Mouse (Mus musculus) layer of hippocampus, adult 2 months (tissue): Measurements from ENCODE around the gene Pde4d. TPM values are rescaled to one million over a fixed set of nuclear protein-coding genes. Genes with fewer than 3 reads are reported as not detected.

Experiments
- DNase-seq, 2 experiments: peaks; one replicate each; pipeline ENCODE4 v3.0.0; 2022; ENCODE audit warnings: low spot score in 2 of 2
- H3K27ac ChIP-seq: fragments of 200-600 bp; 2 replicates; pipeline ENCODE4 v1.8.1; 2022
- H3K4me3 ChIP-seq: fragments of 200-600 bp; 2 replicates; pipeline ENCODE4 v1.8.1; 2022; ENCODE audit warnings: mild to moderate bottlenecking
- CTCF ChIP-seq: fragments of 200-600 bp; conservative IDR thresholded peaks from 2 replicates; pipeline ENCODE4 v1.8.1; 2022; ENCODE audit warnings: antibody characterized with exemption, mild to moderate bottlenecking, moderate library complexity
- total RNA-seq, 2 experiments: library from RNA; stranded (reverse); gene quantifications; 2 replicates each; pipeline ENCODE4 v1.2.3; 2021

Gene Pde4d
- total RNA-seq, 2 experiments from 2014 or later = 72.2 to 73.8 TPM

- TF ChIP-seq CTCF = no peak
- Histone ChIP-seq H3K4me3 (no peak overlapping the region), H3K27ac (no peak overlapping the region)
- no peak for DNase-seq
These were observed 1244.5 kb downstream of the Pde4d start for GRCm38 (mm10) chr13:109694293-109694692.

- H3K27ac ChIP-seq = no peak overlapping the region
- H3K4me3 ChIP-seq = no peak overlapping the region
- no peak for TF ChIP-seq CTCF
- no peak for DNase-seq
These were observed 1245.3 kb downstream of the Pde4d start for GRCm38 (mm10) chr13:109695098-109695497.

- no peak for TF ChIP-seq CTCF
- Histone ChIP-seq H3K4me3 (no peak overlapping the region), H3K27ac (no peak overlapping the region)
- no peak for DNase-seq
These were observed 1256.4 kb downstream of the Pde4d start for GRCm38 (mm10) chr13:109706141-109706540.

- Histone ChIP-seq H3K27ac (no peak overlapping the region), H3K4me3 (no peak overlapping the region)
- no peak for TF ChIP-seq CTCF
- DNase-seq = no peak
These were observed 1256.8 kb downstream of the Pde4d start for GRCm38 (mm10) chr13:109706579-109706978.

- Histone ChIP-seq H3K4me3 (no peak overlapping the region), H3K27ac (no peak overlapping the region)
- DNase-seq = no peak
- no peak for TF ChIP-seq CTCF
These were observed 1257.4 kb downstream of the Pde4d start for GRCm38 (mm10) chr13:109707154-109707553.

GRCm38 (mm10) chr13:109708326-109708725 is 1258.6 kb downstream of the Pde4d start:
- no peak overlapping the region for H3K27ac ChIP-seq
- TF ChIP-seq CTCF = no peak
- no peak for DNase-seq
- H3K4me3 ChIP-seq = no peak overlapping the region

- no peak for TF ChIP-seq CTCF
- no peak overlapping the region for H3K27ac ChIP-seq
- no peak overlapping the region for H3K4me3 ChIP-seq
- no peak for DNase-seq
These were observed 1264.8 kb downstream of the Pde4d start for GRCm38 (mm10) chr13:109714581-109714980.

- Histone ChIP-seq H3K4me3 (no peak overlapping the region), H3K27ac (no peak overlapping the region)
- no peak for TF ChIP-seq CTCF
- no peak for DNase-seq
These were observed 1265.6 kb downstream of the Pde4d start for GRCm38 (mm10) chr13:109715321-109715720.

GRCm38 (mm10) chr13:109720127-109720713 is 1270.5 kb downstream of the Pde4d start:
- no peak overlapping the region for H3K4me3 ChIP-seq
- peak overlapping the region; percentile 2; the same call in 1 of the 2 replicates for H3K27ac ChIP-seq
- no peak for TF ChIP-seq CTCF
- no peak for DNase-seq

- no peak for TF ChIP-seq CTCF
- H3K27ac ChIP-seq = no peak overlapping the region
- DNase-seq = no peak
- H3K4me3 ChIP-seq = no peak overlapping the region
These were observed 1272.7 kb downstream of the Pde4d start for GRCm38 (mm10) chr13:109722237-109723119.

- TF ChIP-seq CTCF = no peak
- H3K4me3 ChIP-seq = no peak overlapping the region
- H3K27ac ChIP-seq = no peak overlapping the region
- DNase-seq = no peak
These were observed 1277.6 kb downstream of the Pde4d start for GRCm38 (mm10) chr13:109727346-109727745.

- no peak overlapping the region for H3K4me3 ChIP-seq
- peak overlapping the region; percentile 43 for H3K27ac ChIP-seq
- DNase-seq = peak; percentile 18 to 39
- TF ChIP-seq CTCF = no peak
These were observed 1279.9 kb downstream of the Pde4d start for GRCm38 (mm10) chr13:109729612-109730011.

- no peak for TF ChIP-seq CTCF
- Histone ChIP-seq H3K27ac (no peak overlapping the region), H3K4me3 (no peak overlapping the region)
- no peak for DNase-seq
These were observed 1283.1 kb downstream of the Pde4d start for GRCm38 (mm10) chr13:109732655-109733376.
